Mouse (Mus musculus): Measurements from ENCODE around the gene Reps2.
A peak's percentile ranks its signal among the peaks of the same experiment; 100 is the strongest.

Reps2 gene

DNA sequence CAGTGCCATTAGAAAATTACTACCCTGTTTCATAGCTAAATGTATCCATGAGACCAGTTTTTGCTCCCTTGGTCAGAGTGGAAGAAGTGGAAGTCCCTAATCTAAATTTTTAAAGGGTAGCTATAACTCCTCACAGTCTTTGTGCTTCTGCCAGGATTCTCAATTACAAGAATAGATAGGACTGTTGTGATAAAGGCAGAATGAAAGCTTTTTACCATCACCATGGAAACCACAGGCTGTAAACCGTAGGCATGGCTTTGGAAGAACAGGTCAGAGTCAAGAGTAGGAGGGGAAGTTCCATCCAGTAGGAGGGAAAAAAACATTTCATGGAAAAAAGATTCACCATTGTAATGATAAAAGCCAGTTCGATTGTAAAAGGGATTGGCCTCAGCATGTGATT, 147.0 kb downstream of the Reps2 start:
- DNase-seq (ENCODE audit: low spot score in 2 of 2), result no peak

DNA sequence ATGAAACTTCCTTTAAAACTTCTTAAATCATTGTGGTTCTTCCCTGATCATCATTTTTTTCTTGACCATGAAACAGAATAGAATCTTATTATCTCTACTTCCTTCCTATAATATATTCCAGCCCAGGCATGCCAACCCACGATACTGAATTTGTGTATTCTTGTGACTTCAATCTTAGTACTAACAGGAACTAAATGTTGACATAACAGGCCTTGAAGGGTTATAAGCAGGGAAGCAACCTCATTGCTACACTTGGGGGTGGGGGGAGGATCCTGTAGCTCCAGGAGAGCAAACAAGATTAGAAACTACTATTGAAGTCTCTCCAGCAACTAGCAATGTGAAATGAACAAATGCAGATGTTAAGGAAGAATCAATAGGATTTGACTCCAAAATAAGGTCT, 154.8 kb downstream of the Reps2 start:
- DNase-seq (ENCODE audit: low spot score in 2 of 2), result no peak

DNA sequence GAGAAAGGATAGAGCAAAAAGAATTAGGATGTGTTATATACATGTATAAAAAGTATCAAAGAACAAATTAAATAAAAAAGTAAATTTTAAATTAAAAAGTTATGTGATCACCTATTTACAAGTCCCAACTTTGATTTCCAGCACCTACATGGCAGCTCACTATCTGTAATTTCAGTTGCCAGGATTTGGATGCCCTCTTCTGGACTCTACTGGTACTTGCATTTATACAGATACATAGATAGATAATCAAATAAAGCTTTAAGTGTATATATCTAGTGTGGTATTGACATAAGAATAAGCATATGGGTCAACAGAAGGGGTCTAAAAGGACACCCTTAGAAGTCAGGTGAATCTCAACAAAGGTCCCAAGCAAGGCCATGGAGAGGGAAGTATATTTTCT, 155.7 kb downstream of the Reps2 start:
- DNase-seq (ENCODE audit: low spot score in 2 of 2), result no peak

DNA sequence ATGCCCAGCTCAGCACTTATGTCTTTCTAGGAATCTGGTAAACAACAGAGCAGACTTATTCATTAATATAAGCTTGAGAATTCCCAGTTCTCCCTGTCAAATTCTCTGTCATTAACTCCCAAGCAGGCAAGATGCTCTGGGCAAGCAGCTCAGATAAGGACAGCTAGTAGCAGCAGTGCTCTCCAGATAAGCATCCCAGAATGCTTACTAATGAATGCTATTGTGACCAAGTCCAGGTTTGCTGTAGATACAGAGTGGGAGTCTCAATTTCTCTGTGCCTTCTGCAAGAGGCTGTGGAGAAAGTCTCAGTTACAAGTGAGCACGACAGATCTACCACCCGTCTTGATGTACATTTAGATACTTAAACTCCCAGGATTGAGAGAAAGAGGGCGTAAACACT, 173.2 kb downstream of the Reps2 start:
- peak in 1 of 2 experiments; percentile 10 for DNase-seq (ENCODE audit: low spot score in 2 of 2)

DNA sequence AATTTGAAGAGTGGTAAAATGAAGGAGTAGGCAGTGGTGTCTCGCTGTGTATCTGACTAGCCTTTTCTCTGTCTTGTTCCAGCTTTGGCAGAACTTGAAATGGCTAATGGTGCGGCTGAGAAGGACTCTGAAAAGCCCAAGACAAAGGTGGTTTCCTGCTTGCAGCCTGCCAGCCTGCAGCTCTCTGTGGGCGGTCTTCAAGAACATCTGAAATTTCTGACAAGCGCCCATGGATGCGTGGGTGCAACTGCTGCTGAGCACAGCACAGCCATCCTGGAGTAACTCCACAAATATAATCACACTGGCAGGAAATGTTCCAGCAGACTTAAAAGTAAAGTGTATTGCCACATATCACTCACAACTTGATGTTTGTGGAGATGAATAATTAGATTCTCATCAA, 181.3 kb downstream of the Reps2 start:
- DNase-seq (ENCODE audit: low spot score in 2 of 2), result no peak

DNA sequence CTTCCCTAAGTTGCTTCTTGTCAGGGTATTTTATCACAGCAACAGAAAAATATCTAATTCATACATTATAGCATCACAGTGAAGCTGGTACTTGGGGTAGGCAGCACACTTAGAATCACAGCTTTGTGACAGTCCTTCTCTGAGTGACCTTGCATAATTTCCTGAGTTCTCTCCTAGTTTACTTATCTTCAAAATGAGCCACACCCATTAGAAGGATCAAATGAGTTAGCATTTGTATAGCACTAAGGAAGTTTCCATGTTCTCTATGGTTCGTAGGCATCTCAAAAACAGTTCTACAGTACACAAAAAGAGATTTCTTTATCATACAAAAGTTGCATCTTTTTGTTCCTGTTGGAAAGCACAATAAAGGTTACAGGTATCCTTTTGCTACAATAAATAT, 187.0 kb downstream of the Reps2 start:
- DNase-seq (ENCODE audit: low spot score in 2 of 2), result no peak

DNA sequence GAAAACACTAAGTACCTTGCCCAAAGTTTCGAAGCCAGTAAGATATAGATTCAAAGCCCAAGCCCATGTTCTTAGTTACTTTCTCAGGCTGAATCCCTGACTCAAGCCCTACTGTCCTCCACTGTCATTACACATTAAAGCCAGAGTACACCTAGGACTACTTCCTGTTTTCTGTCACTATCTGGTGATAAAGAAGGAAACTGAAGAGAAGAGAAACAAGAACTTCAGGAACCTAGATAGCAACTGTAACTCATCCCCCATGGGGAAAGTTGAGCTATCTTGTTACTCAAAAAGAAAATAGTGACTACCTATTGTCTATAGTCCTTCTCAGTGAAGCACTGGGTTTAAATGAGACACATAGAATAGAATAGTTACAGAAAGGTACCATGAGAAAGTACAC, 188.1 kb downstream of the Reps2 start:
- no peak for DNase-seq (ENCODE audit: low spot score in 2 of 2)

DNA sequence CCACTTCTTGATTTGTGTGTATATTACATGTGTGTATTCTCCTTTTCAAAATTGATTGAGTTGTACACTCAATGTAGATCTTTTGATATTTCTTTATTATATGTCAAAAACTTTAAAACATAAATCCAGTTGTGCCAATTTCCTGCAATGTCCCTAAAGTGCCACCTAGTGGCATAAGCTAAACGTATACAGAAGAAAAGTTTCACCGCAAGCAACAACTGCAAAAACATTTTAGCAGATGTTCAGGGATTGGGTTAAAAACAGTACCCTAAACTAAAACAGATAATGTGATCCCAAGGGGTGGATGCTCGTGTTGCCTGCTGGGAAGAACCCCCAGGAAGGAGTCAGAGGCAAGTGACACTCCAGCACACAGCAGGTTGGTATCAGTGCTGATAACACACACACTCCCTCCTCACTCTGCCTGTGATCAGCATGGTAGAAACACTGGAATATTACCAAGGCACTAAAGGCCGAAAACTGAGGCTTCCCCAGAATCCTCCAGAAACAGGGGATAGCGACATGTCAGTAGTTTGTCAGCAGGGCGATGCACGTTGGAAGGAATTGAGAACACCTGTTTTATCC, 189.5 kb downstream of the Reps2 start:
- no peak for DNase-seq (ENCODE audit: low spot score in 2 of 2)

DNA sequence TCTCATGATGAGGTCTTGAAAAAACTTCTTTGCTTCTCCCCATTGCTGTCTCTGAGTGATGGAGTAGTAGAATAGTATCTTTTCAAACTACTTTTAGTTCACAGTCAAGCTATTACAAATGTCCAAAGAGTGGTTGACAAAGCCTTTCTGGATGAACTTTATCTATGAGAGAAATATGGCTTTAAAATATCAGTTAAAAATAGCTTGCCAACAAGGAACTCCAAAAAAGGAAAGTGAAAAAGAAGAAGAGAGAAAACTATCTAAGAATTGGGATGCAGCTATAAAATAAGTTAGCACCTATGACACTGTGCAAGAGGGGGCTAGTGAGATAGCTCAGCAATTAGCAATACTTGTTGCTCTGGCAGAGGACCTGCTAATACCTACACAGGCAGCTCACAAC, 190.8 kb downstream of the Reps2 start:
- DNase-seq (ENCODE audit: low spot score in 2 of 2), result no peak

DNA sequence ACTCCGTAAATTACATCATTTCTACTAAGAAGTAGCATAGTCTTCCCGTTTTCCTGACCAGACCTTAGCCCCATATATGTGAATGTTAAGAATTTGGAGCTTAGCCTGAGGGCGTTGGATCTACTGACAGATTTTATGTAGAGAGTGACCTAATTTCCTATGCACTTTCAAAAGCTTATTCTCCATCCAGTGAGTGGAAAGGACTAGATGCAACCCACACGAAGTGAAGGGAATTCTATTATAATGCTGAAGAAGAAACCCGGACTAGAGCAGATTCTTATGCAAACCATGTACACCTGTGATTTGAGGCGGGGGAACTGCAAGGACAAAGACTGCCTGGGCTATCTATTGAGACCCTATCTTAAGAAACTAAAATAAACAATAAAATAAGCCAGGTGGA, 195.5 kb downstream of the Reps2 start:
- no peak for DNase-seq (ENCODE audit: low spot score in 2 of 2)

DNA sequence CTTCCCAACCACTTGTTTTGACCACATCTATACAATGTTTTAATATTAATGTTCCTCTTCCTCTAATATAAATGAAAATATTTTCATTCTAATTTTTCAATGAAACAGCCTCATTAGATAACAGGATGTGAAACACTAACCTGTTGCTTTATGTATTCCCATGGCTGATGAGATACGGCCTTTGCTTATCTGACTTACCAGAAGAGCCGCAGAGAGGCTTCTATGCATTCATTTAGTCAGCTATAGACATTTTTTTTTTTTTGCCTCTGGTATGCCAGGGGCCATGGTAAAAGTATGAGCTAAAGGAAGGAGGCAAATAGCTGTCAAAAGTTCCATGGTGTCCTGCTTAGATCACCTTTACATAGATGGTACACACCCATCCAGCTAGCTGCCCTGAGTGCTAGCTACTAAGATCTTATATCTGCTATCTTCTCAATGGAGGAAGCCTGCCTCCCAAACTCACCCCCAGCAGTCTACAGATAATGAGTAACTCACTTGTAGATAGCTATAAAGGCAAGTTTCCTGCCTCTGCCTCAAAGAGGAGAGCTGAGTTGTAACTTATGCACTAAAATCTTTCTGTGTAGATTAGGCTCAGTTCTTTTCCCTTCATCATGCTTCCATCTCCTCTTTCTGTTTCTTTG, 196.7 kb downstream of the Reps2 start:
- no peak for DNase-seq (ENCODE audit: low spot score in 2 of 2)

DNA sequence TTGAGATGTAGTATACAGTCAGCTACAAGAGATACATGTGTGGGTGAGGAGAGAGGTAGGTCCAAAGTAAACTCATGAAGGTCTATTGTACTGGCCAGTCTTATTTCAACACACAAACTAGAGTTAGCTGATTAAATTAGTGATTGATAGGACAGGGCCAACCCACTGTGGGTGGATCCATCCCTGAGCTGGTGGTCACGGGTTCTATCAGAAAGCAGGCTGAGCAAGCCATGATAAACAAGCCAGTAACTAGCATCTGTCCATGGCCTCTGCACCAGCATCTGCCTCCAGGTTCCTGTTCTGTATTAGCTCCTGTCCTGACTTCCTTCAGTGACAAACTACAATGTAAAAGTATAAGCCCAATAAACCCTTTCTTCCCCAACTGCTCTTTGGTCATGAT, 200.1 kb downstream of the Reps2 start:
- DNase-seq (ENCODE audit: low spot score in 2 of 2), result no peak

DNA sequence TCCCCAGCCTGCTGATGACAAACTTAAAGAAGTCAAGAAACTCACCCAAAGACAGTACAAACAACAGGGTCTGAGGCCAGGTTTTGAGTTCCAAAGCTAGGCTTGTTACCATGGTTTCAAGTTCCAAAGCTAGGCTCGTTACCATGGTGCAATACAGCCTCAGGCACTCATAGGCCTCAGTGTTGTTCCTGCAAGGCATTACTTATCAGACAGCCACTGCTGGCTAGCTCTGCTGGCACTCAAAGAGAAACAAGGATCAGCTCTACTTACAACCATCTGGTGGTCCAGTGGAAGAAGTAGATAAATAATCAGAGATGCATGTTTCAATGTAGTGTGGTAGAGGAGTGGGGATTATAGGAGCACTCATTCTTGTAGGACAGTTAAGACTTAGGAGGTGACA, 200.5 kb downstream of the Reps2 start:
- no peak for DNase-seq (ENCODE audit: low spot score in 2 of 2)

DNA sequence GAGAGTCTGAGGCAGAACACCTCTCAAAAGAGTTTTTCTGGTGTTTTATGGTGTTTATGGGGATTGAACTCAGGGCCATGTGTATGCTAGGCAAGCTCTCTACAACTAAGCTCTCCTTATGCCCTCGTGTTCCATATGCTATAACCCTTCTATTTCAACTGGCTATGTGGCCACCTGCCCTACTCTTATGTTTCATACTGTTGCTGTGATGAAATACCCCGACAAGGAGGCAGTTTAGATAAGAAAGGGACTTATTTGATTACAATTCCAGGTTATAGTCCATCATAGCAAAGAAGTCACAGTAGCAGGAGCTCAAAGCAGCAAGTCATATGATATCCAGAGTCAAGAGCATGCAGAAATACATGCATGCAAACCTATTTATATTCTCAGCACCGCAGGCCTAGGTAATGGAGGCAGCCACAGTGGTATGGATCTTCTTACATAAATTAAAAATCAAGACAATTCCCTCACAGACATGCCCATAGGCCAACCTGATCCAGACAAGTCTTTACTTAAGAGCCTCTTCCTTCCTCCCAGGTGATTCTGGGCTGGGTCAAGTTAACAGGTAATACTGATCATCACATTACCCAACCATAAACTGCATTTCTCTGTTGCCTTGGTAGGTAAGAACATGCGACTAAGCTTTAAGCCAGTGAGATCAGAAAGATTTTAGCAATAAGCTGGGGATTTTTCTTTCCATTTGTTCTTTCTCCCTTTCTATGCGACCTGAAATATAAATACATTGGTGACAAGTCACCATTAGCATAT, 210.5 kb downstream of the Reps2 start:
- DNase-seq (ENCODE audit: low spot score in 2 of 2), result no peak

DNA sequence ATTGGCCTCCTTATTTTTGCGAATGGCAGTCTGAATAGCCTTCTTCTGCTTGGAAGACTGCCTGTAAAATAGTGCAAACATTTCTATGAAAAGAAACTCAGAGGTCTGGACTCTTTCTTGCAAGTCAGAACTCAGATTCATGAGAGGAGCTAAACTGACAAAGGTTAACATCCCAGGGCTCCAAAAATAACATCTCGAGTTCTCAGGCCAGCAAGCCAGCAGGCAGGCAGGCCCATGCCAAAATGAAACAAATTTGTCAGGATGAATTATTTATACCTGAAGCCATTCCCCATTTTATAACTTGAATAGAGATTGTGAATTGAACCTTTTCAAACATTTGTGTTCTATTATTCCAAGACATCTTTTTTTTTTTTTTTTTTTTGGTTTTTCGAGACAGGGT, 215.8 kb downstream of the Reps2 start:
- no peak for DNase-seq (ENCODE audit: low spot score in 2 of 2)

DNA sequence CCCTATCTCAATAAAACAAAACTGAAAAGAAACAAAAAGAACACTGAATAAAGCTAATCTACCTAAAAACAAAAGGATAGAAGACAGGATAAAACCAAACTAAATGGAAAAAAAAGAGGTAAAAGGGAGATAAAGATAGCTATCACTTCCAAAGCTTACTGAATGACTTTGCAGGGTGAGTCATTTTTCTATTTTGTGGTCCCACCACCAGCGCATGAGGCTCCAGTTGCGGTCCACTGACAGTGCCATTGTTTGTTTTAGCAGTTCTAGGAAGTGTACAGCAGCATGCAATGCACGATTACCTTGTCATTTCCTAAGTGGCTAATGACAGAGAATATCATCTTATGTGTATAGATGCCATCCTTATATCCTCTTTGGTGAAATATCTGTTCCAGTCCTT, 224.0 kb downstream of the Reps2 start:
- no peak for DNase-seq (ENCODE audit: low spot score in 2 of 2)

DNA sequence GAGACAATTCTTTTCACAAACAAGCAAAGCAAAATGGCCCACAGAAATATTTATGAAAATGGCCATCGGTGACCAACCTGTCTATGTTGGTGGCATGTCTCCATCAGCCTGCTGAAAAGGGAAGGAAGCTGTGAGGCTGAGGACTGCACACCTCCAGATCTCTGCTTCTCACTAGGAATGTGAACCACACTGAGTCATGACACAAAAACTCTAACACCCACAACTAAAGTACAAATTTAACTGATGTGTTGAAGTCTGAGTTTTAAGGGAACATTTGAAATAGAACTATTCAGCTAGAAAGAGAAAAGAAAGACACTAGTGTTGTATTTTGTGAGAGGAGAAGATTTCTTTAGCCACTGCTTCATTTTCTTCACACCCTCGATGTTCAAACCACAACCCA, 230.3 kb downstream of the Reps2 start:
- DNase-seq (ENCODE audit: low spot score in 2 of 2), result no peak

DNA sequence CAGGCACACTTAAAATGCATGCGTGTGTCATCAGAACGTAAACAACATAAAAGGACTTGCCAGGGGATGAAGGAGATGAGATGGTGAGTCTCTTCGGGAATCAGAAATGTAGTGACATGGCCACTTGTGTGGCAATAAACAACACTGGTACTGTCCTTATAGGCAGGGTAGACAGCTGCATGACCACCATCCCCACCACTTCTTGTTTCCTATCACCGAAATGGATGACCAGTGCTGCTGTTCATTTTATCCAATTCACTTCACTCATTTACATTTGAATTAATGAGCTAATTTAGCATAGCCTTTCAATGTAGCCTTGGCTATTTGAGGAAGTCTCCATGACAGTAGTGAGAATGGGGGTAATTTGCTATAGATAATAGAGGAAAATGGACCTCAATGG, 236.2 kb downstream of the Reps2 start:
- no peak for DNase-seq (ENCODE audit: low spot score in 2 of 2)

DNA sequence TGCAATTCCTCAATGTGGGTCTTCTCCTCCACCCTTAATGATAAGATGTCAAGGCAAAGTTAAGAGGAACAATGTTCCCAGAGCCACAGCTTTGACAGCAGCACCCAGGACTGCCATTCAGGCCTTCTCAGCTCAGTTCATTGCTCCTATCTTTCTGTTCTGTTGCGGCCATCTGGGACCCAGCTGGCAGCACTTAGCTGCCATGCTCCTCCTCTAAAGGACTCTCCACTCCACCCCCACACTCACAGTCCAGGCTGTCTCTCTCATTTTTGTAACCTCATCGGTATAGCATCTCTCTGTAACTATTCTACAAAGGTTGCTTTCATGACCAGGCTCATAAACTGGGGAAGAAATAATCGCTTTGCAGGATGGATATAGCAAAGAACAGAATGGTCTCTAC, 241.0 kb downstream of the Reps2 start:
- DNase-seq (ENCODE audit: low spot score in 2 of 2), result no peak

DNA sequence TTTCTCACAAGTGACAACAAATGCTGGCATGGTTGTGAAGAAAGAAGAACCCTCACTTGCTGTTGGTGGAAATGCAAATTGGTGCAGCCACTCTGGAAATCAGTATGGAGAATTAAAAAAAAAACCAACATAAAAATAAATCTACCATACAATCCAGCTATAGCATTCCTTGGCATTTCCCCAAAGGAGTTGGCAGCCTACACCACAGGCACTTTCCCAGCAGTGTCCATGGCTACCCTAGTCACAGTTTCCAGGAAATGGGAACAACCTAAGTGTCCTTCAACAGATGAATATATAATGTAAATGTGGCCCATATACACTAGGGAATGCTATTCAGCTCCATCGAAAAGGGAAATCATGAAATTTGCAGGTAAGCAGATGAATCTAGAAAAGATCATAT, 262.7 kb downstream of the Reps2 start:
- DNase-seq (ENCODE audit: low spot score in 2 of 2), result no peak

DNA sequence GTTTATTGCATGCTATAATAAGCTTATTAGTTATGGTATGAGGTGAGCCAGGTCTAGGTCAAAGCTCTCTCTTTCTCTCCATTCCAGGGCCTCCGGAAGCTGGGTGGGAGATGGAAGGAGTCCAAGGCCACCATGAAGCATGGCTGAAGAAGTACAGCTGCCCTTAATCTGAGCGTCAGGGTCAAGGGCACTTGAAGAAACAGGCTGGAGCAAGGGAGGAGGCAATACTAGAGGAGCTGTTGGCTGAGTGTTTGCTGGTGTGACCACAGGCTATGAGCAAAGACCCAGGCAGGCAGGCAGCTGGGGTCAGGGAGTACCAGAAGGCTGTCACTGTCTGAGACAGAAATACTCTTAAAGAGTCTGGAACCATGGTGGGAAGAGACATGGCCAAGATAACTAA, 280.2 kb downstream of the Reps2 start:
- DNase-seq (ENCODE audit: low spot score in 2 of 2), result no peak
